Mouse (Mus musculus): Measurements from ENCODE around the gene Pde4b. TPM values are rescaled to one million over a fixed set of nuclear protein-coding genes. Genes with fewer than 3 reads are reported as not detected.

The Pde4b gene
- total RNA-seq, 2 experiments from 2014 or later = 123 to 127 TPM

GRCm38 (mm10) chr4:102254466-102255294 is 167.3 kb downstream of the Pde4b start:
- H3K4me3 ChIP-seq = peak overlapping the region; percentile 41
- intact Hi-C loops (cut with DNase I) = no loop called here
- H3K27ac ChIP-seq = peak overlapping the region; percentile 84
- DNase-seq (ENCODE audit: extremely low spot score in 1 of 2, low spot score in 2 of 2) = peak; percentile 38 to 48
- TF ChIP-seq CTCF (IDR thresholded peaks at IDR 0.05) = peak; percentile 31

GRCm38 (mm10) chr4:102255295-102255670 is 167.9 kb downstream of the Pde4b start:
- TF ChIP-seq CTCF (IDR thresholded peaks at IDR 0.05) = no peak
- intact Hi-C loops (cut with DNase I) = no loop called here
- peak in 1 of 2 experiments; percentile 15 for DNase-seq (ENCODE audit: extremely low spot score in 1 of 2, low spot score in 2 of 2)
- Histone ChIP-seq H3K27ac (peak overlapping the region; percentile 84), H3K4me3 (peak overlapping the region; percentile 41)

- no peak for TF ChIP-seq CTCF (IDR thresholded peaks at IDR 0.05)
- intact Hi-C loops (cut with DNase I) = no loop called here
- Histone ChIP-seq H3K27ac (peak overlapping the region; percentile 84), H3K4me3 (peak overlapping the region; percentile 41)
- DNase-seq (ENCODE audit: extremely low spot score in 1 of 2, low spot score in 2 of 2) = no peak
Observed at GRCm38 (mm10) chr4:102256170-102256960, 169.0 kb downstream of the Pde4b start.

- intact Hi-C loops (cut with DNase I) = no loop called here
- no peak overlapping the region for H3K4me3 ChIP-seq
- no peak for TF ChIP-seq CTCF (IDR thresholded peaks at IDR 0.05)
- H3K27ac ChIP-seq = no peak overlapping the region
- no peak for DNase-seq (ENCODE audit: extremely low spot score in 1 of 2, low spot score in 2 of 2)
Observed at GRCm38 (mm10) chr4:102260216-102260615, 172.9 kb downstream of the Pde4b start.

GRCm38 (mm10) chr4:102272313-102272712 is 185.0 kb downstream of the Pde4b start:
- no peak for TF ChIP-seq CTCF (IDR thresholded peaks at IDR 0.05)
- intact Hi-C loops (cut with DNase I) = no loop called here
- no peak for DNase-seq (ENCODE audit: extremely low spot score in 1 of 2, low spot score in 2 of 2)
- no peak overlapping the region for H3K27ac ChIP-seq
- no peak overlapping the region for H3K4me3 ChIP-seq

- Histone ChIP-seq H3K4me3 (no peak overlapping the region), H3K27ac (no peak overlapping the region)
- TF ChIP-seq CTCF (IDR thresholded peaks at IDR 0.05) = no peak
- intact Hi-C loops (cut with DNase I) = no loop called here
- DNase-seq (ENCODE audit: extremely low spot score in 1 of 2, low spot score in 2 of 2) = no peak
Observed at GRCm38 (mm10) chr4:102272749-102273148, 185.4 kb downstream of the Pde4b start.

GRCm38 (mm10) chr4:102275716-102276115 is 188.4 kb downstream of the Pde4b start:
- TF ChIP-seq CTCF (IDR thresholded peaks at IDR 0.05) = no peak
- DNase-seq (ENCODE audit: extremely low spot score in 1 of 2, low spot score in 2 of 2) = peak in 1 of 2 experiments; percentile 23
- Histone ChIP-seq H3K27ac (peak overlapping the region; percentile 12), H3K4me3 (no peak overlapping the region)
- intact Hi-C loops (cut with DNase I) = no loop called here

GRCm38 (mm10) chr4:102278958-102279357 is 191.6 kb downstream of the Pde4b start:
- no peak overlapping the region for H3K27ac ChIP-seq
- intact Hi-C loops (cut with DNase I) = no loop called here
- DNase-seq (ENCODE audit: extremely low spot score in 1 of 2, low spot score in 2 of 2) = no peak
- no peak overlapping the region for H3K4me3 ChIP-seq
- no peak for TF ChIP-seq CTCF (IDR thresholded peaks at IDR 0.05)

GRCm38 (mm10) chr4:102287172-102287571 is 199.8 kb downstream of the Pde4b start:
- intact Hi-C loops (cut with DNase I) = no loop called here
- Histone ChIP-seq H3K4me3 (no peak overlapping the region), H3K27ac (no peak overlapping the region)
- no peak for DNase-seq (ENCODE audit: extremely low spot score in 1 of 2, low spot score in 2 of 2)
- TF ChIP-seq CTCF (IDR thresholded peaks at IDR 0.05) = no peak

GRCm38 (mm10) chr4:102290052-102290734 is 202.8 kb downstream of the Pde4b start:
- no peak for TF ChIP-seq CTCF (IDR thresholded peaks at IDR 0.05)
- Histone ChIP-seq H3K27ac (no peak overlapping the region), H3K4me3 (no peak overlapping the region)
- intact Hi-C loops (cut with DNase I) = no loop called here
- DNase-seq (ENCODE audit: extremely low spot score in 1 of 2, low spot score in 2 of 2) = no peak

GRCm38 (mm10) chr4:102297558-102297957 is 210.2 kb downstream of the Pde4b start:
- DNase-seq (ENCODE audit: extremely low spot score in 1 of 2, low spot score in 2 of 2) = no peak
- Histone ChIP-seq H3K27ac (peak overlapping the region; percentile 32; the same call in 1 of the 2 replicates), H3K4me3 (no peak overlapping the region)
- no peak for TF ChIP-seq CTCF (IDR thresholded peaks at IDR 0.05)
- intact Hi-C loops (cut with DNase I) = no loop called here

GRCm38 (mm10) chr4:102302568-102302967 is 215.2 kb downstream of the Pde4b start:
- H3K27ac ChIP-seq = no peak overlapping the region
- no peak overlapping the region for H3K4me3 ChIP-seq
- DNase-seq (ENCODE audit: extremely low spot score in 1 of 2, low spot score in 2 of 2) = no peak
- intact Hi-C loops (cut with DNase I) = no loop called here
- no peak for TF ChIP-seq CTCF (IDR thresholded peaks at IDR 0.05)
